Mouse (Mus musculus) adrenal gland, adult 8-10 months (tissue): ENCODE results near the gene Ermard. TPM values are rescaled to one million over a fixed set of nuclear protein-coding genes. Genes with fewer than 3 reads are reported as not detected.
"Not testable (repeated sequence)": the region's sequence is repeated elsewhere in the genome, so short reads cannot be mapped to it uniquely, and the experiment has no call there.

Source experiments
- DNase-seq: peaks from one replicate; pipeline ENCODE4 v3.0.0; 2022
- total RNA-seq, 4 experiments: library from RNA; stranded (reverse); gene quantifications; 2 replicates each; pipeline ENCODE4 v1.2.4; 2022

The Ermard gene
- 100 to 1,000 TPM in 1 of 4 experiments, 10 to 100 TPM in 3; 50.9 to 112 (median 71.7) TPM for total RNA-seq

- not testable (repeated sequence) for DNase-seq
Observed at GRCm38 (mm10) chr17:15041175-15041729, at the start of gene Ermard, which contains the start of the genes Tcte3 and Gm3448. Gene Ermard (plus strand): TSS chr17:15041208. Gene Tcte3 (minus strand): TSS chr17:15041488. Gene Gm3448 (minus strand): TSS chr17:15041537.

GRCm38 (mm10) chr17:14992522-14993138, 48.4 kb upstream of the Ermard start:
- DNase-seq = not testable (repeated sequence)

GRCm38 (mm10) chr17:14993139-14993832, 47.7 kb upstream of the Ermard start:
- DNase-seq = not testable (repeated sequence)

GRCm38 (mm10) chr17:14994140-14994539, 46.9 kb upstream of the Ermard start:
- not testable (repeated sequence) for DNase-seq

GRCm38 (mm10) chr17:15000047-15000446, 41.0 kb upstream of the Ermard start:
- not testable (repeated sequence) for DNase-seq

GRCm38 (mm10) chr17:15009088-15009487, 31.9 kb upstream of the Ermard start:
- DNase-seq = not testable (repeated sequence)

- not testable (repeated sequence) for DNase-seq
Observed at GRCm38 (mm10) chr17:15009706-15010413, 31.1 kb upstream of the Ermard start, which contains the start of gene Gm3435. Gene Gm3435 (plus strand): TSS chr17:15010176.

GRCm38 (mm10) chr17:15021503-15022220, 19.3 kb upstream of the Ermard start:
- DNase-seq = peak; percentile 11

GRCm38 (mm10) chr17:15023878-15024492, 17.0 kb upstream of the Ermard start:
- DNase-seq = not testable (repeated sequence)

- DNase-seq = not testable (repeated sequence)
Observed at GRCm38 (mm10) chr17:15024502-15025193, 16.4 kb upstream of the Ermard start.

- DNase-seq = not testable (repeated sequence)
Observed at GRCm38 (mm10) chr17:15025513-15025912, 15.5 kb upstream of the Ermard start.

GRCm38 (mm10) chr17:15031414-15031813, 9.6 kb upstream of the Ermard start:
- not testable (repeated sequence) for DNase-seq

GRCm38 (mm10) chr17:15040455-15040854, 553 bp upstream of the Ermard start:
- DNase-seq = not testable (repeated sequence)

- not testable (repeated sequence) for DNase-seq
Observed at GRCm38 (mm10) chr17:15050338-15050737, 9.3 kb downstream of the Ermard start.

- DNase-seq = not testable (repeated sequence)
Observed at GRCm38 (mm10) chr17:15052766-15053165, 11.8 kb downstream of the Ermard start.

- not testable (repeated sequence) for DNase-seq
Observed at GRCm38 (mm10) chr17:15053183-15053828, 12.3 kb downstream of the Ermard start.

GRCm38 (mm10) chr17:15053829-15054200, 12.8 kb downstream of the Ermard start:
- not testable (repeated sequence) for DNase-seq

GRCm38 (mm10) chr17:15055925-15056324, 14.9 kb downstream of the Ermard start:
- no peak for DNase-seq

GRCm38 (mm10) chr17:15058161-15058591, 17.2 kb downstream of the Ermard start:
- no peak for DNase-seq

- no peak for DNase-seq
Observed at GRCm38 (mm10) chr17:15059646-15060045, 18.6 kb downstream of the Ermard start.
